Mouse (Mus musculus): ENCODE measurements around the gene Lcn9. TPM values are rescaled to one million over a fixed set of nuclear protein-coding genes. Genes with fewer than 3 reads are reported as not detected.
"Not testable (repeated sequence)": the region's sequence is repeated elsewhere in the genome, so short reads cannot be mapped to it uniquely, and the experiment has no call there.

Gene Lcn9
- polyA plus RNA-seq, 1 experiment from 2014 or later, result not detected

GRCm38 (mm10) chr2:25789092-25789491, 33.9 kb upstream of the Lcn9 start:
- Histone ChIP-seq H3K9me3 (ENCODE audit: control insufficient read depth, low read length) (no peaks in the 10 kb centered on the region), H3K4me2 (replicated peaks) (no peak overlapping the region), H3K36me3 (replicated peaks; ENCODE audit: control insufficient read depth, insufficient read depth) (no peaks in the 10 kb centered on the region), H3K4me3 (replicated peaks; ENCODE audit: low read length) (no peak overlapping the region), H3K27me3 (ENCODE audit: control insufficient read depth, insufficient read depth, low read length) (no peaks in the 10 kb centered on the region), H3K27ac (no peak overlapping the region), H3K4me1 (replicated peaks; ENCODE audit: control insufficient read depth, insufficient read depth, low read length) (no peaks in the 10 kb centered on the region), H3K9ac (no peak overlapping the region)
- no peak for DNase-seq (ENCODE audit: low spot score)
- WGBS, result 97% methylated on average over 3 of the region's 3 CpGs
- no peak for ATAC-seq (ENCODE audit: low FRiP score)

- Histone ChIP-seq H3K9me3 (ENCODE audit: control insufficient read depth, low read length) (no peaks in the 10 kb centered on the region), H3K4me2 (replicated peaks) (no peak overlapping the region), H3K27ac (no peak overlapping the region), H3K9ac (no peak overlapping the region), H3K4me1 (replicated peaks; ENCODE audit: control insufficient read depth, insufficient read depth, low read length) (no peaks in the 10 kb centered on the region), H3K36me3 (replicated peaks; ENCODE audit: control insufficient read depth, insufficient read depth) (no peaks in the 10 kb centered on the region), H3K27me3 (ENCODE audit: control insufficient read depth, insufficient read depth, low read length) (no peaks in the 10 kb centered on the region), H3K4me3 (replicated peaks; ENCODE audit: low read length) (no peak overlapping the region)
- no peak for DNase-seq (ENCODE audit: low spot score)
- 54% methylated on average over 2 of the region's 2 CpGs for WGBS
- ATAC-seq (ENCODE audit: low FRiP score), result no peak
Measured at GRCm38 (mm10) chr2:25797635-25798034, 25.3 kb upstream of the Lcn9 start.

- no peak overlapping the region for H3K4me3 ChIP-seq (replicated peaks; ENCODE audit: low read length)
- no peak overlapping the region for H3K9ac ChIP-seq
- H3K4me1 ChIP-seq (replicated peaks; ENCODE audit: control insufficient read depth, insufficient read depth, low read length), result no peaks in the 10 kb centered on the region
- no peaks in the 10 kb centered on the region for H3K9me3 ChIP-seq (ENCODE audit: control insufficient read depth, low read length)
- 34% methylated on average over 5 of the region's 5 CpGs for WGBS
- no peaks in the 10 kb centered on the region for H3K36me3 ChIP-seq (replicated peaks; ENCODE audit: control insufficient read depth, insufficient read depth)
- H3K27me3 ChIP-seq (ENCODE audit: control insufficient read depth, insufficient read depth, low read length), result no peaks in the 10 kb centered on the region
- no peak for DNase-seq (ENCODE audit: low spot score)
- ATAC-seq (ENCODE audit: low FRiP score), result no peak
- no peak overlapping the region for H3K4me2 ChIP-seq (replicated peaks)
- H3K27ac ChIP-seq, result no peak overlapping the region
Measured at GRCm38 (mm10) chr2:25798065-25798464, 24.9 kb upstream of the Lcn9 start.

- no peak overlapping the region for H3K9ac ChIP-seq
- ATAC-seq (ENCODE audit: low FRiP score) (no peak), DNase-seq (ENCODE audit: low spot score) (no peak)
- H3K36me3 ChIP-seq (replicated peaks; ENCODE audit: control insufficient read depth, insufficient read depth), result no peaks in the 10 kb centered on the region
- WGBS, result 79% methylated on average over 2 of the region's 2 CpGs
- H3K27me3 ChIP-seq (ENCODE audit: control insufficient read depth, insufficient read depth, low read length), result no peaks in the 10 kb centered on the region
- no peak overlapping the region for H3K4me2 ChIP-seq (replicated peaks)
- no peaks in the 10 kb centered on the region for H3K9me3 ChIP-seq (ENCODE audit: control insufficient read depth, low read length)
- H3K27ac ChIP-seq, result no peak overlapping the region
- H3K4me3 ChIP-seq (replicated peaks; ENCODE audit: low read length), result no peak overlapping the region
- no peaks in the 10 kb centered on the region for H3K4me1 ChIP-seq (replicated peaks; ENCODE audit: control insufficient read depth, insufficient read depth, low read length)
Measured at GRCm38 (mm10) chr2:25811711-25812110, 11.2 kb upstream of the Lcn9 start.

GRCm38 (mm10) chr2:25813364-25813763, 9.6 kb upstream of the Lcn9 start:
- 79% methylated on average over 5 of the region's 5 CpGs for WGBS
- Histone ChIP-seq H3K27ac (no peak overlapping the region), H3K9me3 (ENCODE audit: control insufficient read depth, low read length) (no peaks in the 10 kb centered on the region), H3K4me1 (replicated peaks; ENCODE audit: control insufficient read depth, insufficient read depth, low read length) (no peaks in the 10 kb centered on the region), H3K9ac (no peak overlapping the region), H3K4me2 (replicated peaks) (no peak overlapping the region), H3K36me3 (replicated peaks; ENCODE audit: control insufficient read depth, insufficient read depth) (no peaks in the 10 kb centered on the region), H3K4me3 (replicated peaks; ENCODE audit: low read length) (no peak overlapping the region), H3K27me3 (ENCODE audit: control insufficient read depth, insufficient read depth, low read length) (no peaks in the 10 kb centered on the region)
- ATAC-seq (ENCODE audit: low FRiP score) (no peak), DNase-seq (ENCODE audit: low spot score) (no peak)

- not testable (repeated sequence) for H3K9me3 ChIP-seq (ENCODE audit: control insufficient read depth, low read length); DNase-seq (ENCODE audit: low spot score); H3K4me3 ChIP-seq (replicated peaks; ENCODE audit: low read length); H3K36me3 ChIP-seq (replicated peaks; ENCODE audit: control insufficient read depth, insufficient read depth); H3K27me3 ChIP-seq (ENCODE audit: control insufficient read depth, insufficient read depth, low read length); H3K27ac ChIP-seq; H3K4me1 ChIP-seq (replicated peaks; ENCODE audit: control insufficient read depth, insufficient read depth, low read length); ATAC-seq (ENCODE audit: low FRiP score); H3K4me2 ChIP-seq (replicated peaks); H3K9ac ChIP-seq
- 88% methylated on average over 1 of the region's 1 CpGs for WGBS
Measured at GRCm38 (mm10) chr2:25815748-25816147, 7.2 kb upstream of the Lcn9 start, which contains the start of gene Glt6d1. TSS of gene Glt6d1 (minus strand) at chr2:25815848.

- WGBS, result 91% methylated on average over 3 of the region's 3 CpGs
- no peaks in the 10 kb centered on the region for H3K36me3 ChIP-seq (replicated peaks; ENCODE audit: control insufficient read depth, insufficient read depth)
- no peaks in the 10 kb centered on the region for H3K4me1 ChIP-seq (replicated peaks; ENCODE audit: control insufficient read depth, insufficient read depth, low read length)
- no peak overlapping the region for H3K27ac ChIP-seq
- no peaks in the 10 kb centered on the region for H3K27me3 ChIP-seq (ENCODE audit: control insufficient read depth, insufficient read depth, low read length)
- DNase-seq (ENCODE audit: low spot score), result no peak
- no peak overlapping the region for H3K4me3 ChIP-seq (replicated peaks; ENCODE audit: low read length)
- H3K9ac ChIP-seq, result no peak overlapping the region
- ATAC-seq (ENCODE audit: low FRiP score), result no peak
- no peak overlapping the region for H3K4me2 ChIP-seq (replicated peaks)
- H3K9me3 ChIP-seq (ENCODE audit: control insufficient read depth, low read length), result no peaks in the 10 kb centered on the region
Measured at GRCm38 (mm10) chr2:25824751-25825150, 1.8 kb downstream of the Lcn9 start.

GRCm38 (mm10) chr2:25828344-25828947, 5.5 kb downstream of the Lcn9 start:
- no peaks in the 10 kb centered on the region for H3K36me3 ChIP-seq (replicated peaks; ENCODE audit: control insufficient read depth, insufficient read depth)
- H3K4me2 ChIP-seq (replicated peaks), result no peak overlapping the region
- no peak for ATAC-seq (ENCODE audit: low FRiP score)
- no peak overlapping the region for H3K4me3 ChIP-seq (replicated peaks; ENCODE audit: low read length)
- H3K27me3 ChIP-seq (ENCODE audit: control insufficient read depth, insufficient read depth, low read length), result no peaks in the 10 kb centered on the region
- WGBS, result 79% methylated on average over 8 of the region's 8 CpGs
- H3K9me3 ChIP-seq (ENCODE audit: control insufficient read depth, low read length), result no peaks in the 10 kb centered on the region
- H3K9ac ChIP-seq, result no peak overlapping the region
- no peaks in the 10 kb centered on the region for H3K4me1 ChIP-seq (replicated peaks; ENCODE audit: control insufficient read depth, insufficient read depth, low read length)
- no peak overlapping the region for H3K27ac ChIP-seq
- no peak for DNase-seq (ENCODE audit: low spot score)

- H3K27me3 ChIP-seq (ENCODE audit: control insufficient read depth, insufficient read depth, low read length), result no peaks in the 10 kb centered on the region; the same call in 1 of the 2 replicates
- DNase-seq (ENCODE audit: low spot score) (no peak), ATAC-seq (ENCODE audit: low FRiP score) (no peak)
- no peak overlapping the region for H3K27ac ChIP-seq
- no peak overlapping the region for H3K4me3 ChIP-seq (replicated peaks; ENCODE audit: low read length)
- WGBS, result 86% methylated on average over 3 of the region's 3 CpGs
- H3K9ac ChIP-seq, result no peak overlapping the region
- H3K4me1 ChIP-seq (replicated peaks; ENCODE audit: control insufficient read depth, insufficient read depth, low read length), result no peaks in the 10 kb centered on the region
- no peaks in the 10 kb centered on the region for H3K9me3 ChIP-seq (ENCODE audit: control insufficient read depth, low read length)
- H3K4me2 ChIP-seq (replicated peaks), result no peak overlapping the region
- no peaks in the 10 kb centered on the region for H3K36me3 ChIP-seq (replicated peaks; ENCODE audit: control insufficient read depth, insufficient read depth)
Measured at GRCm38 (mm10) chr2:25830786-25831185, 7.8 kb downstream of the Lcn9 start.

- no peaks in the 10 kb centered on the region; the same call in 1 of the 2 replicates for H3K27me3 ChIP-seq (ENCODE audit: control insufficient read depth, insufficient read depth, low read length)
- ATAC-seq (ENCODE audit: low FRiP score) (0 out of 2 replicates have a peak, but pooled peaks have one; percentile 59), DNase-seq (ENCODE audit: low spot score) (peak; percentile 90)
- no peak overlapping the region for H3K27ac ChIP-seq
- no peak overlapping the region for H3K4me3 ChIP-seq (replicated peaks; ENCODE audit: low read length)
- no peaks in the 10 kb centered on the region for H3K36me3 ChIP-seq (replicated peaks; ENCODE audit: control insufficient read depth, insufficient read depth)
- no peaks in the 10 kb centered on the region for H3K4me1 ChIP-seq (replicated peaks; ENCODE audit: control insufficient read depth, insufficient read depth, low read length)
- WGBS, result 49% methylated on average over 5 of the region's 5 CpGs
- no peak overlapping the region for H3K9ac ChIP-seq
- H3K4me2 ChIP-seq (replicated peaks), result no peak overlapping the region
- H3K9me3 ChIP-seq (ENCODE audit: control insufficient read depth, low read length), result no peaks in the 10 kb centered on the region
Measured at GRCm38 (mm10) chr2:25836291-25836690, 13.3 kb downstream of the Lcn9 start.

Measured in hindbrain, embryonic 14.5 days (tissue).